Mouse (Mus musculus): ENCODE measurements around the gene Klkb1. TPM values are rescaled to one million over a fixed set of nuclear protein-coding genes. Genes with fewer than 3 reads are reported as not detected.

Gene Klkb1
- total and polyA plus RNA-seq, 3 experiments: 0.04 TPM; not detected in 2

DNA sequence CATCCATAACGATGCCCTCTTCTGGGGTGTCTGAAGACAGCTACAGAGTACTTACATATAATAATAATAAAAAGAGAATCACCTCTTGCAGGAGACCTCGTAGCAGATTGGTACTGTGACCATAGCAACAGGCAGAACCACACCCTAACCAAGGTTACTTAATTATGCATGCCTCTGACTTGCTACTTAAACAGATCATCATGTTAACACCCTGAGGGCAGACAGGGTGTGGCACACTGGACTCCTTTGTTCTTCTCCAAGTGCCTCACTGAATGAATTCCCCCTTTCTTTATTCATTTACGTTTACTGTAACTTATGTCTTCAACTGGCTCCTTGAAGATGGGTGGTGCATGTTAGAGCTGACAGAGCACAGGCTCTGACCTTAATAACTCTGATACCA lies 61.4 kb downstream of the Klkb1 start:
- no peak for DNase-seq (ENCODE audit: extremely low read depth)
- in situ Hi-C loops (cut with MboI; ENCODE audit: low pct_ligation_motif_present, low pct_unique_long_range_greater_than_20kb, low sequenced_read_pairs): no loop called here
- Histone ChIP-seq H3K79me2 (replicated peaks; ENCODE audit: control insufficient read depth, extremely low read depth, insufficient read depth, poor library complexity, severe bottlenecking) (no peaks in the 10 kb centered on the region), H3K4me3 (replicated peaks in 1 of 3; ENCODE audit: low read depth in 2 of 3, low read length in 2 of 3, poor library complexity in 1 of 3) (no peak overlapping the region), H3K9me3 (replicated peaks; ENCODE audit: low read length) (peaks cover 41% of the 10 kb centered on the region), H3K4me1 (ENCODE audit: control insufficient read depth in 1 of 2, insufficient read depth in 2 of 2) (no peaks in the 10 kb centered on the region), H3K27me3 (replicated peaks) (no peaks in the 10 kb centered on the region), H3K27ac (ENCODE audit: insufficient read depth, low read depth) (no peak overlapping the region), H3K36me3 (replicated peaks in 1 of 2; ENCODE audit: control insufficient read depth in 1 of 2, insufficient read depth in 1 of 2, low read length in 1 of 2) (no peaks in the 10 kb centered on the region), H3K4me2 (ENCODE audit: insufficient read depth, low read depth, poor library complexity, severe bottlenecking) (no peak overlapping the region), H3K9ac (ENCODE audit: insufficient read depth, low read depth) (no peak overlapping the region)
- no peak for TF ChIP-seq GABPA (IDR thresholded peaks at IDR 0.05; ENCODE audit: insufficient replicate concordance, low read depth, low read length)
- TF ChIP-seq HCFC1 (IDR thresholded peaks at IDR 0.05; ENCODE audit: low read depth, low read length): no peak
- no peak for TF ChIP-seq E2F4 (IDR thresholded peaks at IDR 0.05; ENCODE audit: insufficient replicate concordance, low read depth, low read length)
- no peak for TF ChIP-seq CHD1 (IDR thresholded peaks at IDR 0.05; ENCODE audit: low read depth, low read length)
- no peak for TF ChIP-seq ZNF384 (IDR thresholded peaks at IDR 0.05; ENCODE audit: low read depth, low read length)
- dilution Hi-C loops (cut with MboI; ENCODE audit: extremely low pct_ligation_motif_present, extremely low pct_unique_long_range_greater_than_20kb, low sequenced_read_pairs): no loop called here

Other genes with a start within 250 kb of the Klkb1 start
- not detected in 2 replicates for gene Mtnr1a, start 225.7 kb downstream of the Klkb1 start, total RNA-seq (2012; rRNA removed)
- not detected in 2 replicates for gene Mtnr1a, start 225.7 kb downstream of the Klkb1 start, total RNA-seq (2014; rRNA removed)
- not detected in 2 replicates for gene Mtnr1a, start 225.7 kb downstream of the Klkb1 start, polyA plus RNA-seq (2012; ENCODE audit: insufficient read length, low read depth)
- not detected in 2 replicates for gene F11, start 32.8 kb downstream of the Klkb1 start, total RNA-seq (2012; rRNA removed)
- gene F11, start 32.8 kb downstream of the Klkb1 start, total RNA-seq (2014; rRNA removed): not detected in 2 replicates
- not detected in 2 replicates for gene F11, start 32.8 kb downstream of the Klkb1 start, polyA plus RNA-seq (2012; ENCODE audit: insufficient read length, low read depth)
- gene Gm45753, start 13.6 kb upstream of the Klkb1 start, total RNA-seq (2012; rRNA removed): not detected in 2 replicates
- gene Gm45753, start 13.6 kb upstream of the Klkb1 start, total RNA-seq (2014; rRNA removed): not detected in 2 replicates
- gene Gm45753, start 13.6 kb upstream of the Klkb1 start, polyA plus RNA-seq (2012; ENCODE audit: insufficient read length, low read depth): not detected in 2 replicates
- gene Cyp4v3, start 38.4 kb upstream of the Klkb1 start, total RNA-seq (2012; rRNA removed): 1.2 and 2.2 TPM in 2 replicates
- gene Cyp4v3, start 38.4 kb upstream of the Klkb1 start, total RNA-seq (2014; rRNA removed): 2.8 and 3.1 TPM in 2 replicates
- 2.5 and 2.8 TPM in 2 replicates for gene Cyp4v3, start 38.4 kb upstream of the Klkb1 start, polyA plus RNA-seq (2012; ENCODE audit: insufficient read length, low read depth)
- gene Fam149a, start 87.4 kb upstream of the Klkb1 start, total RNA-seq (2012; rRNA removed): not detected in 2 replicates
- not detected in 2 replicates for gene Fam149a, start 87.4 kb upstream of the Klkb1 start, total RNA-seq (2014; rRNA removed)
- gene Fam149a, start 87.4 kb upstream of the Klkb1 start, polyA plus RNA-seq (2012; ENCODE audit: insufficient read length, low read depth): not detected in 2 replicates
- gene Tlr3, start 116.2 kb upstream of the Klkb1 start, total RNA-seq (2012; rRNA removed): 0.04 and 0.34 TPM in 2 replicates
- gene Tlr3, start 116.2 kb upstream of the Klkb1 start, total RNA-seq (2014; rRNA removed): 0.88 and 1.3 TPM in 2 replicates
- gene Tlr3, start 116.2 kb upstream of the Klkb1 start, polyA plus RNA-seq (2012; ENCODE audit: insufficient read length, low read depth): 1.4 and 1.7 TPM in 2 replicates
- not detected in 2 replicates for gene Sorbs2, start 212.9 kb upstream of the Klkb1 start, total RNA-seq (2012; rRNA removed)
- not detected in 2 replicates for gene Sorbs2, start 212.9 kb upstream of the Klkb1 start, total RNA-seq (2014; rRNA removed)
- not detected in 2 replicates for gene Sorbs2, start 212.9 kb upstream of the Klkb1 start, polyA plus RNA-seq (2012; ENCODE audit: insufficient read length, low read depth)